Mouse (Mus musculus) olfactory bulb, adult 2 months (tissue): ENCODE results near the gene Mturn. TPM values are rescaled to one million over a fixed set of nuclear protein-coding genes. Genes with fewer than 3 reads are reported as not detected.

Experiments
- H3K27ac ChIP-seq: fragments of 200-500 bp; 2 replicates; pipeline ENCODE4 v1.5.1; 2012; ENCODE audit warnings: low read depth, low read length; ENCODE audit not compliant: insufficient read depth
- H3K4me1 ChIP-seq: fragments of 200-500 bp; 2 replicates; pipeline ENCODE4 v1.6.1; 2012; ENCODE audit warnings: low read length; ENCODE audit not compliant: control insufficient read depth, insufficient read depth
- H3K4me3 ChIP-seq: fragments of 200-500 bp; 2 replicates; pipeline ENCODE4 v1.5.1; 2012; ENCODE audit warnings: mild to moderate bottlenecking, low read depth, low read length, moderate library complexity; ENCODE audit not compliant: insufficient read depth
- CTCF ChIP-seq: fragments of 200-500 bp; IDR thresholded peaks from 2 replicates; pipeline ENCODE4 v1.5.1; 2012; ENCODE audit warnings: low read depth, mild to moderate bottlenecking, low read length, moderate library complexity; ENCODE audit not compliant: insufficient read depth
- POLR2A ChIP-seq: fragments of 200-500 bp; IDR thresholded peaks from 2 replicates; pipeline ENCODE4 v1.6.1; 2012; ENCODE audit warnings: mild to moderate bottlenecking, low read depth, low read length, moderate library complexity; ENCODE audit not compliant: insufficient read depth
- WGBS: fragments of 180-500 bp; shearing (Covaris S2); methylation state at CpG from one replicate; pipeline ENCODE4 v1.1.7; 2018; 5-methylcytosine and 5-hydroxymethylcytosine counted together
- polyA plus RNA-seq: library from polyadenylated mRNA; stranded (reverse); fragments of >200 nt; gene quantifications from 2 replicates; pipeline ENCODE4 v1.2.4, GENCODE M21; 2012; ENCODE audit warnings: low replicate concordance; ENCODE audit not compliant: missing spikeins, insufficient read depth, insufficient read length

The Mturn gene
- polyA plus RNA-seq, 1 experiment, result not detected

GRCm38 (mm10) chr6:54720512-54721251, 39.3 kb downstream of the Mturn start:
- H3K27ac ChIP-seq, result no peak overlapping the region
- H3K4me1 ChIP-seq, result peaks cover 7% of the 10 kb centered on the region
- 76% methylated on average over 9 of the region's 9 CpGs for WGBS
- TF ChIP-seq CTCF, result no peak
- no peak for TF ChIP-seq POLR2A
- H3K4me3 ChIP-seq, result no peak overlapping the region

- TF ChIP-seq POLR2A (no peak), CTCF (no peak)
- WGBS, result 92% methylated on average over 4 of the region's 4 CpGs
- Histone ChIP-seq H3K4me3 (no peak overlapping the region), H3K27ac (no peak overlapping the region), H3K4me1 (peaks cover 7% of the 10 kb centered on the region)
Observed at GRCm38 (mm10) chr6:54721252-54721635, 39.8 kb downstream of the Mturn start.

GRCm38 (mm10) chr6:54726309-54726708, 44.9 kb downstream of the Mturn start:
- TF ChIP-seq CTCF, result no peak
- TF ChIP-seq POLR2A, result no peak
- H3K4me1 ChIP-seq, result no peaks in the 10 kb centered on the region
- no peak overlapping the region for H3K4me3 ChIP-seq
- H3K27ac ChIP-seq, result no peak overlapping the region
- WGBS, result 91% methylated on average over 6 of the region's 6 CpGs

GRCm38 (mm10) chr6:54726796-54727195, 45.4 kb downstream of the Mturn start:
- Histone ChIP-seq H3K4me3 (no peak overlapping the region), H3K4me1 (no peaks in the 10 kb centered on the region), H3K27ac (no peak overlapping the region)
- TF ChIP-seq CTCF, result no peak
- TF ChIP-seq POLR2A, result no peak
- WGBS, result 91% methylated on average over 6 of the region's 6 CpGs

GRCm38 (mm10) chr6:54727416-54727815, 46.0 kb downstream of the Mturn start:
- WGBS, result 91% methylated on average over 5 of the region's 5 CpGs
- Histone ChIP-seq H3K27ac (no peak overlapping the region), H3K4me1 (no peaks in the 10 kb centered on the region), H3K4me3 (no peak overlapping the region)
- TF ChIP-seq POLR2A (no peak), CTCF (no peak)

GRCm38 (mm10) chr6:54729451-54730105, 48.2 kb downstream of the Mturn start:
- WGBS, result 94% methylated on average over 2 of the region's 2 CpGs
- H3K27ac ChIP-seq, result no peak overlapping the region
- H3K4me3 ChIP-seq, result no peak overlapping the region
- TF ChIP-seq POLR2A, result no peak
- TF ChIP-seq CTCF, result no peak
- H3K4me1 ChIP-seq, result no peaks in the 10 kb centered on the region

- Histone ChIP-seq H3K4me3 (no peak overlapping the region), H3K4me1 (no peaks in the 10 kb centered on the region), H3K27ac (no peak overlapping the region)
- WGBS, result 83% methylated on average over 3 of the region's 3 CpGs
- TF ChIP-seq POLR2A (no peak), CTCF (no peak)
Observed at GRCm38 (mm10) chr6:54731726-54732125, 50.3 kb downstream of the Mturn start.

- no peaks in the 10 kb centered on the region for H3K4me1 ChIP-seq
- no peak overlapping the region for H3K4me3 ChIP-seq
- 64% methylated on average over 7 of the region's 7 CpGs for WGBS
- no peak overlapping the region for H3K27ac ChIP-seq
- TF ChIP-seq POLR2A (no peak), CTCF (no peak)
Observed at GRCm38 (mm10) chr6:54732721-54733120, 51.3 kb downstream of the Mturn start.

GRCm38 (mm10) chr6:54736126-54736525, 54.7 kb downstream of the Mturn start:
- WGBS, result 81% methylated on average over 9 of the region's 9 CpGs
- no peak overlapping the region for H3K4me3 ChIP-seq
- no peak overlapping the region for H3K27ac ChIP-seq
- TF ChIP-seq CTCF, result no peak
- TF ChIP-seq POLR2A, result no peak
- H3K4me1 ChIP-seq, result no peaks in the 10 kb centered on the region

GRCm38 (mm10) chr6:54737255-54737654, 55.8 kb downstream of the Mturn start:
- TF ChIP-seq POLR2A, result no peak
- TF ChIP-seq CTCF, result no peak

More at GRCm38 (mm10) chr6:54737255-54737654, 55.8 kb downstream of the Mturn start:
- no peaks in the 10 kb centered on the region for H3K4me1 ChIP-seq
- H3K4me3 ChIP-seq, result no peak overlapping the region
- H3K27ac ChIP-seq, result no peak overlapping the region
- WGBS, result 85% methylated on average over 3 of the region's 3 CpGs
